Comparison of ENCODE assay signal across 8 mouse cellular contexts in the genomic region with DNA sequence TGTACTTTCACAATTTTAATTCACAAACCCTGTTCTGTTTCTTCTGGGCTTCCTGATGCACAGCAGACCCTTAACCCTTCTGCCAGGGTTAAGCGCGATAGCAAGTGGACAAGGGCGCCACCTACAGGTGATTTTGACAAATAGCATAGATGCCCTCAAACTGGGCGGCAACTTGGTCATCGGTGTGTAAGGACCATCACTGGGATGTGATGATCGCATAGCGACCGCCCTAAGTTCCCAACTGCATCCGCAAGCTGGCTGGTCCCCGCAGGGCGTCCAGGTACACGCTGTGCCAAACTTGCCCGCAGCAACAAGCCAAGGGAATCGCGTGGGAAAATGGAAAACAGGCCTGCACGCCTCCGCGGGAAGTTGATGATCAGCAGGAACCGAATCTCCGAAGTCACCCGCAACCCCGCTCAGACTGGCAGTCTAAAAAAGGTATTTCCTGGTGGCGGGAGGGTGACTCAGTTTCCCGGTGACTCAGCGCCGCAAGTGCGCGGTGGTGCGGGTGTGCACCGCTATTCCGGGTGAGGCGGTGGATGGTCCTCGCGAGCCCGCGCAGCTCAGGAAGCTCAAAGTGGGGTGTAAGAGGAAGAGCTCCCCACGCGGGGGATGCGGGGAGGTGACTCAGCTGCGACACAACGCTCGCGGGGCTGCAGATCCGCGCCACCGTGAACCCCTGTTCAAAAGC.
A peak's percentile ranks its signal among the peaks of the same experiment; 100 is the strongest.
DNase-seq lines count a peak whose midpoint lies in the region; ATAC-seq and TF ChIP-seq lines count a peak whose summit lies in the region.

No protein-coding gene starts in this region.

- no peak overlapping the region for H3K9ac ChIP-seq in CH12.LX (ENCODE audit: insufficient read depth, low read depth)
- no peak overlapping the region for H3K9ac ChIP-seq in liver, embryonic 15.5 days
- H3K9ac ChIP-seq in neural tube, embryonic 11.5 days (ENCODE audit: low read length): peak overlapping the region; percentile 37

- peak; percentile 80 to 85; a peak in 3 of 4 replicates for TF ChIP-seq CTCF in CH12.LX (conservative IDR thresholded peaks at IDR 0.05 in 1 of 2, IDR thresholded peaks at IDR 0.05 in 1 of 2; ENCODE audit: low read depth in 2 of 2, low read length in 2 of 2)
- TF ChIP-seq CTCF in brain, embryonic 14.5 days (IDR thresholded peaks at IDR 0.05; ENCODE audit: borderline replicate concordance, extremely low read depth, insufficient read depth, insufficient read length): peak; percentile 93
- TF ChIP-seq CTCF in testis, adult 2 months (IDR thresholded peaks at IDR 0.05; ENCODE audit: control insufficient read depth, insufficient read depth, insufficient replicate concordance, low read depth, low read length): peak; percentile 96

- H3K4me1 ChIP-seq in CH12.LX (ENCODE audit: control insufficient read depth in 1 of 2, insufficient read depth in 2 of 2): peaks cover 0 to 5% of the 10 kb centered on the region in 2 experiments; a peak in 1 of 4 replicates
- H3K4me1 ChIP-seq in forebrain, embryonic 10.5 days: peaks cover 15% of the 10 kb centered on the region
- peaks cover 6% of the 10 kb centered on the region for H3K4me1 ChIP-seq in liver, embryonic 15.5 days (replicated peaks)
- H3K4me1 ChIP-seq in neural tube, embryonic 11.5 days (ENCODE audit: control insufficient read depth, insufficient read depth, low read length): peaks cover 7% of the 10 kb centered on the region
- H3K4me1 ChIP-seq in testis, adult 2 months (ENCODE audit: control insufficient read depth, insufficient read depth, low read length): peaks cover 8% of the 10 kb centered on the region

- peak; percentile 71 for DNase-seq in CH12.LX (ENCODE audit: extremely low read depth)
- peak; percentile 90 for DNase-seq in brain, embryonic 14.5 days (ENCODE audit: low read depth)
- DNase-seq in forebrain, embryonic 10.5 days (ENCODE audit: extremely low spot score, low spot score): peak; percentile 79
- DNase-seq in heart, postnatal 10 days: peak; percentile 82 to 89
- peak; percentile 79 to 82 for DNase-seq in kidney, postnatal 4 days
- DNase-seq in neural tube, embryonic 11.5 days (ENCODE audit: low spot score): peak; percentile 80

- in situ Hi-C loops in CH12.LX (cut with MboI; ENCODE audit: low pct_ligation_motif_present, low pct_unique_long_range_greater_than_20kb, low sequenced_read_pairs): loop anchor here (10.0 to 25.0 kb wide), 3 partner anchors 375 to 743 kb away; no protein-coding TSS in a partner anchor

- peak; percentile 82 for TF ChIP-seq RAD21 in CH12.LX (IDR thresholded peaks at IDR 0.05; ENCODE audit: low read depth, low read length)

- no peak for ATAC-seq in liver, embryonic 15.5 days (ENCODE audit: insufficient read depth)
- ATAC-seq in neural tube, embryonic 11.5 days (ENCODE audit: insufficient read depth, low FRiP score, low TSS enrichment): peak; percentile 58

- 1% methylated on average over 46 of the region's 46 CpGs for WGBS in forebrain, embryonic 10.5 days
- WGBS in liver, embryonic 15.5 days (ENCODE audit: insufficient replicate concordance): 2% methylated on average over 46 of the region's 46 CpGs
- 2% methylated on average over 46 of the region's 46 CpGs for WGBS in neural tube, embryonic 11.5 days

- H3K79me2 ChIP-seq in CH12.LX (replicated peaks; ENCODE audit: control insufficient read depth, extremely low read depth, insufficient read depth, poor library complexity, severe bottlenecking): no peaks in the 10 kb centered on the region

- intact Hi-C loops in heart, postnatal 10 days (cut with DNase I): loop anchor here (1.0 to 10.0 kb wide), 4 partner anchors 613 to 1143 kb away; no protein-coding TSS in a partner anchor

- peaks cover 9% of the 10 kb centered on the region for H3K27me3 ChIP-seq in CH12.LX (replicated peaks)
- peaks cover 53% of the 10 kb centered on the region for H3K27me3 ChIP-seq in forebrain, embryonic 10.5 days (ENCODE audit: poor library complexity, severe bottlenecking)
- H3K27me3 ChIP-seq in liver, embryonic 15.5 days: peaks cover 38% of the 10 kb centered on the region
- peaks cover 7% of the 10 kb centered on the region; the same call in 1 of the 2 replicates for H3K27me3 ChIP-seq in neural tube, embryonic 11.5 days (ENCODE audit: control insufficient read depth, insufficient read depth, low read length)
- no peaks in the 10 kb centered on the region for H3K27me3 ChIP-seq in testis, adult 2 months (ENCODE audit: control insufficient read depth, insufficient read depth, low read length)

- TF ChIP-seq POLR2A in CH12.LX (IDR thresholded peaks at IDR 0.05; ENCODE audit: low read depth, low read length): no peak
- no peak for TF ChIP-seq POLR2A in brain, embryonic 14.5 days (IDR thresholded peaks at IDR 0.05; ENCODE audit: borderline replicate concordance, extremely low read depth, insufficient read depth, insufficient read length, poor library complexity, severe bottlenecking)
- no peak for TF ChIP-seq POLR2A in testis, adult 2 months (IDR thresholded peaks at IDR 0.05; ENCODE audit: control insufficient read depth, low read depth, low read length)

- H3K36me3 ChIP-seq in CH12.LX (replicated peaks in 1 of 2; ENCODE audit: control insufficient read depth in 1 of 2, insufficient read depth in 1 of 2, low read length in 1 of 2): no peaks in the 10 kb centered on the region
- no peaks in the 10 kb centered on the region for H3K36me3 ChIP-seq in forebrain, embryonic 10.5 days (replicated peaks)
- H3K36me3 ChIP-seq in liver, embryonic 15.5 days (replicated peaks): no peaks in the 10 kb centered on the region
- H3K36me3 ChIP-seq in neural tube, embryonic 11.5 days (ENCODE audit: control insufficient read depth, insufficient read depth, low read length): no peaks in the 10 kb centered on the region
- no peaks in the 10 kb centered on the region for H3K36me3 ChIP-seq in testis, adult 2 months (ENCODE audit: control insufficient read depth, insufficient read depth, low read length)

- H3K4me3 ChIP-seq in CH12.LX (replicated peaks in 1 of 3; ENCODE audit: low read depth in 2 of 3, low read length in 2 of 3, poor library complexity in 1 of 3): no peak overlapping the region
- peak overlapping the region; percentile 63 for H3K4me3 ChIP-seq in forebrain, embryonic 10.5 days
- H3K4me3 ChIP-seq in liver, embryonic 15.5 days (replicated peaks): 0 out of 2 replicates have a peak overlapping the region, but pooled peaks have one; percentile 18
- peak overlapping the region; percentile 43 for H3K4me3 ChIP-seq in neural tube, embryonic 11.5 days (ENCODE audit: low read depth, low read length)
- peak overlapping the region; percentile 30 for H3K4me3 ChIP-seq in testis, adult 2 months (ENCODE audit: control insufficient read depth, low read depth, low read length)

- dilution Hi-C loops in CH12.LX (cut with MboI; ENCODE audit: extremely low pct_ligation_motif_present, extremely low pct_unique_long_range_greater_than_20kb, low sequenced_read_pairs): no loop called here

- H3K27ac ChIP-seq in CH12.LX (ENCODE audit: insufficient read depth, low read depth): no peak overlapping the region
- peak overlapping the region; percentile 79 for H3K27ac ChIP-seq in forebrain, embryonic 10.5 days
- H3K27ac ChIP-seq in liver, embryonic 15.5 days (replicated peaks): no peak overlapping the region
- no peak overlapping the region for H3K27ac ChIP-seq in neural tube, embryonic 11.5 days (ENCODE audit: low read depth, low read length)
- H3K27ac ChIP-seq in testis, adult 2 months (ENCODE audit: control insufficient read depth, insufficient read depth, low read depth, low read length): no peak overlapping the region

- TF ChIP-seq EP300 in CH12.LX (IDR thresholded peaks at IDR 0.05; ENCODE audit: low read length): no peak

- 0 out of 2 replicates have a peak overlapping the region, but pooled peaks have one; percentile 22 for H3K4me2 ChIP-seq in CH12.LX (ENCODE audit: insufficient read depth, low read depth, poor library complexity, severe bottlenecking)
- H3K4me2 ChIP-seq in liver, embryonic 15.5 days: peak overlapping the region; percentile 48
- peak overlapping the region; percentile 72 for H3K4me2 ChIP-seq in neural tube, embryonic 11.5 days (ENCODE audit: low read depth)

- H3K9me3 ChIP-seq in CH12.LX (replicated peaks; ENCODE audit: low read length): no peaks in the 10 kb centered on the region
- no peaks in the 10 kb centered on the region for H3K9me3 ChIP-seq in forebrain, embryonic 10.5 days
- H3K9me3 ChIP-seq in liver, embryonic 15.5 days (replicated peaks): no peaks in the 10 kb centered on the region
- no peaks in the 10 kb centered on the region for H3K9me3 ChIP-seq in neural tube, embryonic 11.5 days (ENCODE audit: control insufficient read depth, low read length)

TF ChIP-seq in CH12.LX, 34 proteins besides CTCF, POLR2A, EP300 and RAD21:
- TF ChIP-seq RCOR1 (conservative IDR thresholded peaks at IDR 0.05; ENCODE audit: low read depth, low read length): no peak
- peak; percentile 66 for TF ChIP-seq SMC3 (IDR thresholded peaks at IDR 0.05; ENCODE audit: low read depth, low read length)

Comparison
In these comparisons a context has a peak if more than half of its experiments do, and no peak if none do; other contexts are left out.
1. H3K4me2 ChIP-seq: peak in every context shown above with its lines; median percentile 72 in neural tube, embryonic 11.5 days; 48 in liver, embryonic 15.5 days; 22 in CH12.LX.
2. H3K4me3 ChIP-seq: peak in forebrain, embryonic 10.5 days (single experiment), liver, embryonic 15.5 days (single experiment), neural tube, embryonic 11.5 days (single experiment) and testis, adult 2 months (single experiment); none in CH12.LX (0 of 3).
3. Peak in every context shown above with its lines, with median percentiles within 50 percentile points of each other: DNase-seq and CTCF ChIP-seq.